Mouse (Mus musculus): ENCODE data around the gene Abca3.
"Not testable (repeated sequence)": the region's sequence is repeated elsewhere in the genome, so short reads cannot be mapped to it uniquely, and the experiment has no call there.

Gene Abca3

DNA sequence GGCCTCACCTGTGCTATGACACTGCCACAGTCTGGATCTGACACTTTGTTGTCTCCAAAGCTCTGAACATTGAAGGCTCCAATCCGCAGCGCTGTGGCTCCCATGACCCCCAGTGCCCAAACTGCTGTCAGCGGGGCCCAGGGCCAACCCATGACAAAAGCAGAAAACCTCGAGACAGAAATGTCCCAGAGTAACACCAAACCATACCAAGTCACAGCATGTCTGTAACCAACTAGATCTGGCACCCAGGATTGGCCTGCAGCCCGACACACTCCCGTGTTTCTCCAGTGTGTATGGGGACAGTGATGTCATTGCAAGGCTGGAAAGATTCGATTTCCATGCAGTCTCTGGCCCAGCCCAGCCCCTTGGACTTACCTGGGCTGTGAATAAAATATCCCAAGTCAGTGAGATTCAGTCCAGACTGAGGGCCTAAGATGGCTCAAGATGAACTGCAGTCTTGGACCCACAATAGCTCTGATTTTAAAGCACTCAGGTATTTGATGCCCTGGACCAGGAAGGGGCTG lies 90.9 kb downstream of the Abca3 start, which contains the start of gene Dnase1l2:
TSS of gene Dnase1l2 (minus strand) at position 474 of the 524 bp plus-strand sequence.
- peak; percentile 67 for DNase-seq

- DNase-seq = peak; percentile 85
These were observed 91.7 kb downstream of the Abca3 start for GRCm38 (mm10) chr17:24443409-24443808.

DNA sequence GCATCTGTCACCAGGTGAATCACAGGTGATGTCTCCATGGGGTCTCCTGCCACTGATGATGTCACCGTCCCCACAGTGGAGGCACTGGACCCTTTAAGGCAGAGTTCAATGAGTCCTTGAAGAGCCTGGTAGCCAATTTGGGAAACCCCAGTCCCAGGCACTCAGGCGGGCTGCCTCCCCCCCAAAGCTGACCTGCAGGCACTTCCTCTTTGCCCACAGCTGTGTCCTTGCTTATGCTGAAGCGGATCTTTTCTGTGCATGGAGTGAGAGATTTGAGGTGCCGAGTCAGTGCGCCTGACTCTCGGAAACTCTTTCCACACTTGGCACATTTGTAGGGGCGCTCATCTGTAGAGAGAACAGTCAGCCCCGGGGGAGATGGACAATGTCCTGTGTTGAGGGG lies 94.8 kb downstream of the Abca3 start:
- DNase-seq = no peak

DNA sequence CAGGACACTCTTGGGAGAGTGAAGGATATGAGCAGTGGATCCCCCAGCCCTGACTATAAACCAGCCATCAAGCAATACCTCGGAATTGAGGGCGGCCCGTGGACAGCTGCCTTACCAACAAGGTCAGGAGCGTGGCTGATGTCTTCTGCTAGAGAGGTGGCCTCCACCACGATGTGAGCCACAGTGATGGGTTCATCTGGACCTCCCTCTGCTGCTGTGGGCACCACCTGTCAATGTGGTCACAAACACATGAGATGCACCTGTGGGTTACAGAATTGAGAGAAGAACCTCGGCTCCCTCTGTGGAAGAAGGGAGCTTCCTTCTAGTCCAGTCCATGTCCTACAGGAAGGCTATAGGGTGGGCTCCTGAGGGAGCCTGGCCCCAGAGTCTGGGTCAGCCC lies 97.8 kb downstream of the Abca3 start:
- DNase-seq = no peak

- no peak for DNase-seq
These were observed 99.5 kb downstream of the Abca3 start for GRCm38 (mm10) chr17:24451220-24451619.

DNA sequence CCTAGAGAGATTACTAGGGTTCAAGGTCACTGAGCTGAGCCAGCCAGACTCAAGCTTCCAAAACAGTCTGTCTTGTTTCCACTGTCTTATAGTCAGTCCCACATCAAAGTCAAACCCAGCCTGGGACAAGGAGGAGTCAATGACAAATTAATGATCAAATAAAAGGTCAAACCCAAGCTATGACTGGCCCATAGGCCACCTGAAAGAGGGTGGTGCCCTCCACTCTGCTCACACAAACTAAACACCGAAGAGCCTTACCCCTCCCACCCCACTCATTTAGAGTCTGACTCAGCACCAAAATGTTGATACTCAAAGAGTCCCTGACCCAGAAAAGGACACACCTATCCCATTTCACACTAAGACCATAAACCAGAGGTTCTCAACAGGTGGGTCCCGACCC lies 101.6 kb downstream of the Abca3 start:
- DNase-seq = no peak

- no peak for DNase-seq
These were observed 102.5 kb downstream of the Abca3 start for GRCm38 (mm10) chr17:24454218-24454755.

- DNase-seq = peak; percentile 99
These were observed 103.2 kb downstream of the Abca3 start for GRCm38 (mm10) chr17:24454756-24455522.

GRCm38 (mm10) chr17:24455523-24456206 lies 103.9 kb downstream of the Abca3 start:
- DNase-seq = not testable (repeated sequence)
